Mouse (Mus musculus) thymus, adult 2 months (tissue): ENCODE measurements around the gene Sirt7.

Source experiments
- CTCF ChIP-seq: fragments of 200-500 bp; IDR thresholded peaks from 2 replicates; pipeline ENCODE4 v1.5.1; 2012; ENCODE audit warnings: mild to moderate bottlenecking, control low read depth, low read length, moderate library complexity, borderline replicate concordance; ENCODE audit not compliant: control insufficient read depth, poor library complexity, insufficient read depth; ENCODE audit errors: extremely low read depth
- POLR2A ChIP-seq: fragments of 200-500 bp; IDR thresholded peaks from 2 replicates; pipeline ENCODE4 v1.6.1; 2012; ENCODE audit warnings: mild to moderate bottlenecking, low read length, control low read depth, moderate library complexity; ENCODE audit not compliant: control insufficient read depth, poor library complexity, insufficient read depth; ENCODE audit errors: extremely low read depth

GRCm38 (mm10) chr11:120630401-120630871 is 5.4 kb upstream of the Sirt7 start:
- TF ChIP-seq POLR2A = no peak
- no peak for TF ChIP-seq CTCF
